In the genomic region with DNA sequence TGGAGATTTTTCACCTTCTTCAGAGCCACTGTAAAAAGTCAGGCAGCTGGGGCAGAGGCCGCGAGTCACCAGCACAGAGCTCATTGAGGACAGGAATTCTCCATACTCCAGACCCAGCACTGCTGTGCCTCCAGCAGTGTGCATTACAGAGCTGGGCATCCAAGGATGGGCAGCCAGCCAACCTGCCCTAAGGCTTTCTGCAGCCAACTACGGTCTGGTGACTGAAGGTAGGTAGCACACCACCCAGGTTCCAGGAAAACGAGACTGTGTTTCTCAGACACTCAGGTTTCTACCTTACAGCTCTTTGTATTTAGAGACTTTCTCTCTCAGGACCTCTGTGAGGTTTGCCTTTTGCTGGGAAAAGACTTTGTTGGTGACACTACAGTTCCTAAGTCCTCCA, we compare ENCODE assay signal across 12 mouse cellular contexts. TPM values are rescaled to one million over a fixed set of nuclear protein-coding genes. Genes with fewer than 3 reads are reported as not detected.
DNase-seq lines count a peak whose midpoint lies in the region; ATAC-seq lines count a peak whose summit lies in the region.
"Had no signal": no experiment of that assay in that cellular context is flagged by ENCODE, and none has a peak within 500 bp of the region (broad histone marks: within the 10 kb centered on the region; RNA-seq: fewer than 3 reads in every experiment).

No protein-coding gene starts in this region.

- no peak for DNase-seq in cerebellum, postnatal 4 days (ENCODE audit: low spot score in 2 of 2)
- DNase-seq in kidney, adult 18-20 months: peak; percentile 24
- DNase-seq in kidney, adult 9 months: no peak
- DNase-seq in brain, adult 2 months (ENCODE audit: low read depth, low spot score): peak; percentile 21
- no peak for DNase-seq in right cerebral cortex, postnatal 25 days

- no peaks in the 10 kb centered on the region for H3K9me3 ChIP-seq in hindbrain, embryonic 16.5 days (ENCODE audit: control insufficient read depth, low read length)

- peak overlapping the region; percentile 10; the same call in 1 of the 2 replicates for H3K9ac ChIP-seq in hindbrain, embryonic 16.5 days (ENCODE audit: low read depth, low read length)

- H3K36me3 ChIP-seq in hindbrain, embryonic 16.5 days (ENCODE audit: control insufficient read depth, insufficient read depth, low read length): no peaks in the 10 kb centered on the region

- H3K4me1 ChIP-seq in hindbrain, embryonic 16.5 days (ENCODE audit: control insufficient read depth, insufficient read depth, low read depth, low read length): peaks cover 17% of the 10 kb centered on the region

- H3K27ac ChIP-seq in hindbrain, embryonic 16.5 days (ENCODE audit: low read depth, low read length): no peak overlapping the region

- WGBS in hindbrain, embryonic 16.5 days: 56% methylated on average over 4 of the region's 4 CpGs

- H3K4me3 ChIP-seq in hindbrain, embryonic 16.5 days (ENCODE audit: low read length): no peak overlapping the region
- H3K4me3 ChIP-seq: erythroblast, embryonic 14.5 days had no signal

- no peaks in the 10 kb centered on the region for H3K27me3 ChIP-seq in hindbrain, embryonic 16.5 days (replicated peaks; ENCODE audit: control insufficient read depth, insufficient read depth, low read length)

- 0 out of 2 replicates have a peak, but pooled peaks have one; percentile 21 for ATAC-seq in cerebellum, adult (ENCODE audit: insufficient number of reproducible peaks, low FRiP score, low TSS enrichment)
- peak; percentile 7; the same call in 1 of the 2 replicates for ATAC-seq in hindbrain, embryonic 16.5 days
- ATAC-seq in activated CD4-positive, CD25-positive, alpha-beta regulatory T cell, adult 4 months: no peak
- ATAC-seq: inflammation-experienced regulatory T-cells, adult 6 months had no signal

- H3K4me2 ChIP-seq in hindbrain, embryonic 16.5 days (ENCODE audit: low read length): no peak overlapping the region

RNA-seq across cellular contexts. Expression of a gene that starts 24.3 kb away (rescaled TPM):
- polyA plus RNA-seq in hindbrain, embryonic 16.5 days (2015; fragmentation: Nextera tagmentation; extraction: Ambion mirVana): 8.8 and 14.0 TPM in 2 replicates
- polyA plus RNA-seq in activated CD4-positive, CD25-positive, alpha-beta regulatory T cell, adult 4 months (2017; shearing (Covaris generic)): not detected
- polyA plus RNA-seq: heart, embryonic 14.5 days; liver, adult 2 months had no signal

Comparison
In these comparisons a context has a peak if more than half of its experiments do, and no peak if none do; other contexts are left out.
1. DNase-seq: peak in kidney, adult 18-20 months (single experiment) and brain, adult 2 months (single experiment); none in cerebellum, postnatal 4 days (0 of 2), kidney, adult 9 months (single experiment) and right cerebral cortex, postnatal 25 days (single experiment).